Mouse (Mus musculus) thymus, postnatal 4 days (tissue): Measurements from ENCODE around the gene Polr3b.

Experiments used
- DNase-seq: peaks from one replicate; pipeline ENCODE4 v3.0.0; 2021

The Polr3b gene

DNA sequence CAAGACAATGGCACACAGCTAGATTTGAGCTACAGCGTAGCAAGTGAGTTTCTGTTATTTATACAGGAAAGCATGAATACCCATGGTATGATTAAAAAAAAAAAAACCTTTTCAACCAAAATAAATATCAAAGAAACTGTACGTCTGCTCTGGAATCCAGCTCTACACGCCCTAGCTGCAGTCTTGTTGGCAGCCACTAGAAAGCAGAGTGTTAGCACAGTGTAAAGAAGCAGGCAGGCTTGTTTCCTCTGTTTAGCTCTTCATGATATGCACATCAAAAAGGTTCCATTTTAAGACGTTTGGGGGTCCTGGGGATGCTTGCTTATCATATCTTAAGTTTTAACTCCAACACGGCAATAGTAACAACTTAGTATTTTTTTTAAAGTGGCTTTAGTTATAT, 89.8 kb downstream of the Polr3b start:
- no peak for DNase-seq

DNA sequence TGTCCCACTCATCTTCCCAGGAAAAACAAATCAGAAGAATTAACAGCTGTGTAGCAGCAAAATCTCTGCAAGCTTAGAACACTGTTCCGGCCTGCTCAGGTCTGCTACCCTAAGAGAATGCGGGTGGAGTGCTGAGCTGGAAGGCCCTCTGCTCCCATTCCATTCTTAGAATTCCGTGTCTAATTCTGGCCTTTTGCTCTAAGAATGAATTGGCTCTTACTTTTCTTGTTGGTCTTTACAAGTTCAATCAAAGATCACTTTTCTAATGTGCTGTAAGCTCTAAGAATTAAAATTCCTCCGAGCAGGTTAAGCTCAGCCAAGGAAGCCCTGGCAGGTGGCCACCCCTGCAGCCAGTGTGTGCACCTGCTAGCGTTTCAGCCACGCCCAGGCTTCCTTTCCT, 90.4 kb downstream of the Polr3b start:
- DNase-seq = no peak

DNA sequence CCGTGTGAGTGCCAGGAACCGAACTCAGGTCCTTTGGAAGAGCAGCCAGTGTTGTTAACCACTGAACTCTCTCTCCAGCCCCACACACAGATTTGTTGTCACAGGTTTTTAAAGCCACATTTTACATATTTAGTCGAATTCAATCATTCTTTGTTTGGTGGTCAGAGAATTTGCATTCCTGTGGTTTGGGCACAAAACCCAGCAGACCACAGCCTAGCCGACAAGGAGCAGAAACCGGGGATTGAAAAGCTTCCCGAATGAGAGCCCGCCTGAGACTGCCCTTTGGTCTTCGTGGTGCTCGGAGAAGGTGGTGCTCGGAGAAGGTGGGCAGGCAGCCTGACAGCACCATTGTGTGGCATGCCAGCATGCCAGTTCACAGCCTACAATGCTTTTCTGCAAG, 91.0 kb downstream of the Polr3b start:
- DNase-seq = no peak

DNA sequence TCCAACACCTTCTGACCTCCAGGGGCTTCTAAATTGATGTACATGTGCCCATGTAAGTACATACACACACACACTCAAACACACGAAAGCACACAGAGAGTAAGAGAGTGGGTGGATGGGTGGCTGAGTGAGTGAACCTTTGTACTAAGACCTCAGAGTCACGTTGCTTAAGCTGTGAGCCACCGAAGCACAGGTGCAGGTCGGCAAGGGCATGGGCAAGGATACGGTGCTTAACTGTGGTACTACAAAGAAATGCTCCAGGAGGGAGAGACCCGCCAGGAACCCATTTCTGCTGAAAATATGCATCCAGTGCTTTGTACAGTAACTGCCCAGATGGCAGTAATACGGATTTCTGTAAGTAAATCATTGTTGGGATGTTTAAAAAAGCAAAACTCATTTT, 93.5 kb downstream of the Polr3b start:
- DNase-seq = no peak

DNA sequence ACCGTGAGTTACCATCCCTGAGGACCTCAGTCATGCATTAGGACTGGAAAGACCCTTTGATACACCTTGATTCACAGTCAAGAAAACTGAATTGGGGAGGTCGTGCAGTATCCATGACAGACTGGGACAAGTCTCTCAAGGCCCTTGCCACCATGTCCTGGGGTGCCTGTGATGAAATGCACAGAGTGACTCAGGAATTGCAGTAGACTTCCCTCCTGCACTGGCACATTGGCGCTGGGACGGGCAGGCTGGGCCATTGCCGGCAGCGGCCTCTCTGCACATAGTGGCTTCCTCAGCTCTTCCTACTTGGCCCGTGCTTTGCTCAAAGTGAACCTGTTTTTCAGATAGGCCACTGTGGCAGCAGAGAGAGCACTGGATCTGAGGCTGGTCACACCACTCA, 94.5 kb downstream of the Polr3b start:
- DNase-seq = no peak

DNA sequence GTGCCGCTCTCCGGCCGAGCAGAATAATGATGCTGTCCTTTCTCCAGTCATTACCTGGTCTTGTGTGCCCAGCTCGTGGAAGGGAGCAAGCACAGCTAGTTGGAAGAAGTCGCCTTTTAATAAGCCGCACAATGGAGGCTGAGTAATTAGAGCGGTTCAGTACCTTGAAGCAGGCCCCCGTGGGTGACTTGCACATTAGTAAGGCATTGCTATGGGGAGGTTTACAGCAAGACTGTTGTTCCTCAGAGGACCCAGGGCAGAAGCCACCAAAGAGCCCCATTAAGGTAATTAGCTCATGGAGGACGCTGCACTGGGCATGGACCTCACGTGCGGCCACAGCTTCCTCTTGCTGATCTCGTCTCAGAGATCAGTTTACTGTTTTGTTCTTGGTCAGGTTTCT, 100.6 kb downstream of the Polr3b start:
- no peak for DNase-seq

DNA sequence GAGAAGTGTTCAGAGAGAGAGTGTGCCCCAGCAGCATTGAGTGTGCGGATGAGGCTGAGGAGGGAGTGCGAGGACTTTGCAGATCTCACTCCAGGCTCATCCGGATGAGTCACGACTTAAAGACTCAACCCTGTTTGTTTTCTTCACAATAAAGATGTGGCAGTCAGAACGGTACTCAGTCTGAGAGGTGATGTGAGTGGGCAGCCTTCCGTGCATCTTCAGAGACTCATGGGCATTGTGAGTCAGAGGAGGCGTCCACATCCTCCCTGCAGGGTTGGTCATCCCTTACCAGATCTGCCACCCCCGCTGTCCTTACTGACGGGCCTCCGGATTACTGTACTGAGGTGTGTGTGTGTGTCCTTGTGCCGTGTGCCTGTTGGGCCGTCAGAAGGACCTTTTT, 104.9 kb downstream of the Polr3b start:
- no peak for DNase-seq

DNA sequence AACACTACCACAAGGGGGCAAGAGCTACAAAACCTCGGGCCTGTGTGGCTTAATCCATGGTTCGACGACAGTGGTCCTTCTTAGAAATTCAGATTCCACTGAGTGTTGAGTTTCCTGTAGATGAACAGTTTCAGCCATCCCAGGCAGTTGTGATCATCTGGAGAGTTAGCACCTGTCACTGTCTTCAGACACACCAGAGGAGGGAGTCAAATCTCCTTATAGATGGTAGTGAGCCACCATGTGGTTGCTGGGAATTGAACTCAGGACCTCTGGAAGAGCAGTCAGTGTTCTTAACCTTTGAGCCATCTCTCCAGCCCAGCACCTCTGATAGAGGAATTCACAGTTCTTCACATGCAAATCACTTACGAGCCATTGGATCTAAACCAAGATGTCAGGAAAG, 105.7 kb downstream of the Polr3b start:
- no peak for DNase-seq

DNA sequence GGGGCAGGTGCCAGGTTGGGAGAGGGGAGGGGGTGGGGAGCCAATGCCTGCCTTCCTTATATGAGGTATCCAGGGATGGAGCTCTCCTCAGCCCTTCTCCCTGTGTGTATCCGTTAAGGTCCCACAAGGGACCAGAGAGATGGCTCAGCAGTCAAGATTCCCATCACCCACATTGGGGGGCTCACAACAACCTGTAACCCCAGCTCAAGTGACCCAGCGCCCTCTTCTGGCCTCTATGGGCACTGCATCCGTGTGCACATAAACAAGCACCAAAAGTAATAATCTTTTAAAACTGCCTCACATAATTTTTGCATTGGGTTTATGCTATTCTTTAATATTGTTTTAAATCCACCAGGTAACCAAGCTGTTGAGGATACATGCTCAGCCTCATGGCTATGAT, 108.0 kb downstream of the Polr3b start:
- no peak for DNase-seq

DNA sequence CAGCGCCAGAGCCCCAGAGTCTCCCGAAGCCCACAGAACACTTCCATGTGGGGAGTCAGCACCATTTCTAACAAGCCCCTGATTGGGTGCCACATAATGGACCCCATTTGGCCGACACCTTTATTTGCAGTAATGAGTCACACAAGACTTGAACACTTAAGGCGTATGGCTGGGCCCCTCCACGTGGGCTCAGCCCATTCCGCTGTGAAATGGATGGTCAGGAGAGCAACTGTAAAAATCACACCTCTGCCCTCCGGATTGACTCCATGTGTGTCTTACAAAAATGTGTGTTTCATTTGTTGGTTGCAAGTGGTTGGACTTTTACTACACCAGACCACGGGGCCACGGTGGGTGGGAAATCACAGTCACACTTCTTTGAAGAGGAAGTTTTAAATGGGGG, 108.9 kb downstream of the Polr3b start:
- DNase-seq = no peak

DNA sequence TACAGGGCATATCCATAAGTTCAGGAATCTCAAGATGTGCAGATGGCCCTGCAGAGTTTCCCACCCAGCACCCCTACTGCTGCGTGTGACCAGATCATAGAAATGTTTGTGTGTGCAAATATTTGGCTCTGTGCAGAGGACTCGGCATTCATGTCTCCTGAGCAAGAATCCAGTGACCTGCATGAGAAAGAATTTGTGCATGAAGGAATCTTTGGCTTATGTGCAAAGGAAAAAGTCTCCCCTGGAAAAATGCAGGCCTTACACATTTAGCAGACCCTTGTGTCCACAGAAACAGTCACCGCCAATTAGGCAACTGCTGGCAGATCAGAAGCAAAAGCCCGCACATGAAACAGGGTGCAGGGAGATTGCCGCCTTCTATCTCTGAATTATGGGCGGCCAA, 111.4 kb downstream of the Polr3b start:
- DNase-seq = no peak

DNA sequence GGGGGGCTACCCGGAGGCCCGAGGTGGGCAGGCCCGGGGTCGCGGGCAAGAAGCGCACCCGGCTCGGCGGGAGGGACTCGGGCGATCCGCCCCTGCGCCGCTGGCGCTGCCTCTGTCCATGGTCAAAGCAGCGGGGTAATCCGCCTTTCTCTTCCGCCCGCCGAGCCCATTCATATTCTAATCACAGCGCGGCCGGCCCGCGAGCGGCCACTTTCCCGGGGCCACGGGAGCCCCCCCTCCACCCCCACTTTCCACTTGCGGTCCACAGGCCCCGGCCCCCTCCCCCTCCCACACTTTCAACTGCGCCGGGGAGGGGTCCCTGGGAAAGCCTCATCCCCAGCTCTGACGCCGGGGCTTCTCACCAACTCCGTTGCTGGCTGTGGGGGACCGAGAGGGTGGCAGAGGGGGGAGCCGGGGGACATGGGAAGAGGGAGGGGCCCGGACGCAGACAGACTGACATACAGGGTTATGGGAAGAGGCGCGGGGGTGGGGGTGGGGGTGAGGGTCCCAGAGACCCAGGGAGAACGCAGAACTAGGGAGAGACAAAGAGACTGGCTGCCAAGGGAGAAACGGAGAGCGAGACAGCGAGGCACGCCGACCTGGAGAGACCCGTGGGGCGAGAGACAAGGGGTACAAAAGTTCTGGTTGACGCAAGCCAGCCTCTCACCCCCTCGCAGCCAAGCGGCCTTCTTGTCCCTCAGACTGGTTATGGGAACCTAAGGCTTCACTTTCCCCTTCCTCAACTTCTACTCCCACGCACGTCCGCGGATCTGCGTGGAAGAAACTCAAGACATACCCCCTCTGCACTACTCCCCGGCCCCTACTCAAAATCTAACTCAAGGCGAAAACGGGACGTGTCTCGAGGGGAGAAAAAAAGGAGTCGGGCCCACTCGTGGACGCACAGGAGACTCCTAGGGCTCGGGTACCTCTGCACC, 133.0 kb downstream of the Polr3b start:
- no peak for DNase-seq

DNA sequence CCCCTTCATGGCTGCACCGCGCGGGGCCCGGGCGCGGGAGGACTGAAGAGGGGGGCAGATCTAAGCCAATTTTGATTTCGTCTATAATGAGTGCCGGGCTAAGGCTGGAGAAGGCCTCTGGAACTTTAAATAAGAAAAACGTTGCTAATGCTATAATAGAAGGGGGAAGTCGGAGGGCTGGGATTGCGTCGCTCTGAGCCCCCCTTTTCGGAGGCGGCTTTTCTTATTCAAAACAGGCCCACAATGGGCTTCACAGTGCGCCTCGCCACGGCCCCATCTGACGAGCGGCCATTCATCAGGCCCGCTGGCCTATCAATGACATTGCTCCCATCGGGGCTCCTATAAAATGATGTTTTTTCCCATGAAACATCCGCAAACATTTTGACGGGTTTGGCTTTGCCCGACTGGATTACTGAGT, 133.7 kb downstream of the Polr3b start, which contains the start of gene Rfx4:
TSS of gene Rfx4 (plus strand) at position 277 of the 418 bp plus-strand sequence.
- DNase-seq = no peak

DNA sequence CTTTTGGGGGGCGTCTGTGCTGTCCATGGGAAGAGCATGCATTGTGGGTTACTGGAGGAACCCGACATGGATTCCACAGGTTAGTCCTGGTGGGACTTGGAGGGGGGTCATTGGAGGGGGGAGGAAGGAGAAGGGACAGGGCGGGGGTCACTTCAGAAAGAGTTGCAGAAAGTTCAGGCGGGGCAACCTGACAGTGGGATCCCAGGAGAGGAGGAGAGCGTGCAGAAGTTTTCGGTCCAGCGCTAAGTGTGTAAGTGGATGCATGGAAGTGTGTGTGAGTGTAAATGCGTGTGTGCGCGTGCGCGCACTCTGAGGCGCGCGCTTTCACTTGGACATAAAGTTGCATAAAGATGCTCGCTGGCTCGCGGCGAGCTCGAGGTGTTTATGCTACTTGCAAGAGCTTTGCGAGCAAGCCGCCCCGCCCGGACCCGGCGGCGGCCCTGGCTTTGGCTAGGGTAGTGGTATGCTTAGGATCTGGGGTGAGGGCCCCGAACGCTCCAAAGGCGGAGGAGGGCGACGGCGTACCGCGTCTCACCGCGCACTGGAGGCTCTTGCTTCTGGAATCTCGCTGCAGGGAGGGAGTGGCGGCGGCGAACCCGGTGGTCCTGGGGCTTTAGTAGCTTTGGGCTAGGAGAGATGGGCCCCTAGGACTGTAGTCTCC, 134.5 kb downstream of the Polr3b start:
- peak; percentile 36 for DNase-seq

DNA sequence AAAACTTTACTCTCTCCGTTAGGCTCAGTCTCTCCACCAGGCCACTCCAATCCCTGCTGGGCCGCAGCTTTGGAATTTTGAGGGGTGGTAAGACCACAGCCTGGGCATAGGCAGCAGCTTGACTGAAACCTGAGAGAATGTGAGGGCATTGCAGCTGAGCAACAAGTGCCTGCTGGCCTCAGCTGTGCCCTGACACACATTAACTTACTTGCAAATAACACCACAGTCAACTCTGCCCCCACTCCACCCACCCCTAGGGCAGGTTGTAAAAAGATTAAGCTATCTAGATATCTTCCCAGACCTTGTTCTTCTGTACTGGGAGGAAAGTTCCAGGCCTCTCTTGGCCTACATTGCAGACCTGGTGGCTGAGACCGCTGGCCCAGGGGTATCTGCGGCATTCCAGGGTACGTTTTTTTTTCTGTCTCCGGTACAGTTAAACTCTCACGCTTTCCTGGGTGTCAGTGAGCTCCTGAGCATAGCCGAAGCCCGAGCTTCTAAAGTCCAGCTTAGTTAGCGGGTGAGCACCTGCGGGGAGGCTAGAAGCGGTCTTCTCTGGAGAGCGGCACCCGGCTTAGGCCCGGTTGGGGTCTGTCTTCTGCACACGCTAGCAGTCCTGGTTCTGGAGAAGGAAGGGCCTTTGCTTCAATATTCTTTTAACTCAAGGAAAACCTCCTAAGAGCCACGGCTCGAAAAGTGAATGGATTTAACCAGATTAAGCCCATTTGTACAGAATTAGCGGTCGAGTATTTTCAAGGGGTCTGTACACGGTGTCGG, 135.5 kb downstream of the Polr3b start:
- no peak for DNase-seq

DNA sequence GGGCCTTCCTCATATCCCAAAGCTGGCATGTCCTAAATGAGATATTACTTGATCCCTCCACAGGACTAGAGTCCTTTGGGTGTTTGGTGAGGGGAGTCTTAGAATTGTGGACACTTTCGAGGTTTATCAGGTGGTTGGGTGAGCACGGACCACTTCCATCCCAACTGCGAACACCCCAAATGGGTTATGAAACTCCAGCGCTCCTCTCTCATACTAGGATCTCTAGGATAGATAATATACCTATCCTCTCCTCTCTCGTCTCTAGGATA, 136.0 kb downstream of the Polr3b start:
- DNase-seq = no peak

DNA sequence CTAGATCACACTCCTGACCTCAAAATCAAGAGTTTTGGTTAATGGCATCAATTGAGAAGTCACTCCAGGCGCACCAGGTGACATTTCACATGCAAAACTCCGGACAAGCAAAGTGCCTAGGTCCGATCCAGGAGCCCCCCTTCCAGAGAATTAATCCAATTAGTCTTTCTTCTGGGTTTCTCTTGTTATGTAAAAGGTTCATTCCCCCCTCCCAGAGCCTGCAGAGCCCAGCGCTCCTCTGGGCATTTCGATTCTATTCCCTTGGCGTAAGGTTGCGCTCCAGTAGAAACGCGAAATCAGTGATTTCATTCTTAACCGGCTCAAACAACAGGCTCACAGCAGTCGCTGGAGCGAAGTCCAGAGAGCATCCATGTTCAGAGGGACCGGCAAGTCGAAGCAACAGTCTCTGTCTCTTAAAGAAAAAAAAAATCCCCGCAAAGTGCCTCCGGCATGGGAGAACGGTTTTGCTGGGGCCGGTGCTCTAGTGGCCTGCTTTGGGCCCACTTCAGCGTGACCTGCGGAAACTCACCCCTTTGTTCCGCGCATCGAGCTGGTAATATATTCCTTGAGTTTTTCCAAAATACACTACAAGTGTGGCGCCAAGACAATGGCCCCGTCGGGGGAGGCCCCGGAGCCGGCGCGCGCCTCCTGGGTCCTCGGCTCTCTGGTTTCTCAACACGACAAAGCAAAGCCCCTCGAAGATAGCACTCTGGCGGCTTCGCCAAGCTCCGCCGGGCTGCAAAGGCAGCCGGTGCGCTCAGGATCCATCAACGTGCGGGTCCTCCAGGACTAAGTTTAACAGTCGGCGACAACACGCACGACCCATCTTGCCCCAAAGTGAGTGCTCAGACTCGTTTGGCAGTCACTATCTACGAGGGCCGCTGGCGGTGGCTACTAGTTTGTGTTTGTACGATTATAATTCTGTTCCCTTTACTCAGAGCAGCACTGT, 136.7 kb downstream of the Polr3b start:
- DNase-seq = peak; percentile 18

DNA sequence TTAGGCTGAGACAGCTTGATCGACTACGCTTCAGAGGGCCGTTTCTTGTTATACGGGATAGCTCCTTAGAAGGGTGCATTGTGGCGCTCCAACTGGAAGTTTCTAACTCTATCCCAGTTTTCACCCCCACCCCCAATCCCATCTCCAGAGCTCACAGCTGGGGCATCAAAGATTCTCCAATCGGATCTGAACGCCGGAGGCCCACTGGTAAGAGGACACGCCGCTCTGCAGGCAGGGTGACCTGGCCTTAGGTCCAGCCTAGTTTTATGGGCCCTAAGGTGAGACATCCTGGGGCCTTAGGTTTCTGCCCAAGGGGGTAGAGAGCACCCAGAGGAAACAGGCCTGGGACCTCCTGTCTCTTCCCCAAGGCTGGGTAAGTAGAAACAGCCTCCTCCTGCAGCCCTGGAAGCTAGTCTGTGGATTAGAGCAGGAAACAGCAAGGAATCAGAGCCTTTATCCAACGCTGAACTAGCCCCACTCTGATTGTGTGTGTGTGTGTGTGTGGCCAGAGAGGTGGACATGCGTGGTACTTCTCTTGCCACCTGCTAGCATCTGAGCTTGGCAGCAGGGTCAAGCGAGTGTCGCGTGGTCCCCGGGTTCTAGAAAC, 137.5 kb downstream of the Polr3b start:
- DNase-seq = no peak

DNA sequence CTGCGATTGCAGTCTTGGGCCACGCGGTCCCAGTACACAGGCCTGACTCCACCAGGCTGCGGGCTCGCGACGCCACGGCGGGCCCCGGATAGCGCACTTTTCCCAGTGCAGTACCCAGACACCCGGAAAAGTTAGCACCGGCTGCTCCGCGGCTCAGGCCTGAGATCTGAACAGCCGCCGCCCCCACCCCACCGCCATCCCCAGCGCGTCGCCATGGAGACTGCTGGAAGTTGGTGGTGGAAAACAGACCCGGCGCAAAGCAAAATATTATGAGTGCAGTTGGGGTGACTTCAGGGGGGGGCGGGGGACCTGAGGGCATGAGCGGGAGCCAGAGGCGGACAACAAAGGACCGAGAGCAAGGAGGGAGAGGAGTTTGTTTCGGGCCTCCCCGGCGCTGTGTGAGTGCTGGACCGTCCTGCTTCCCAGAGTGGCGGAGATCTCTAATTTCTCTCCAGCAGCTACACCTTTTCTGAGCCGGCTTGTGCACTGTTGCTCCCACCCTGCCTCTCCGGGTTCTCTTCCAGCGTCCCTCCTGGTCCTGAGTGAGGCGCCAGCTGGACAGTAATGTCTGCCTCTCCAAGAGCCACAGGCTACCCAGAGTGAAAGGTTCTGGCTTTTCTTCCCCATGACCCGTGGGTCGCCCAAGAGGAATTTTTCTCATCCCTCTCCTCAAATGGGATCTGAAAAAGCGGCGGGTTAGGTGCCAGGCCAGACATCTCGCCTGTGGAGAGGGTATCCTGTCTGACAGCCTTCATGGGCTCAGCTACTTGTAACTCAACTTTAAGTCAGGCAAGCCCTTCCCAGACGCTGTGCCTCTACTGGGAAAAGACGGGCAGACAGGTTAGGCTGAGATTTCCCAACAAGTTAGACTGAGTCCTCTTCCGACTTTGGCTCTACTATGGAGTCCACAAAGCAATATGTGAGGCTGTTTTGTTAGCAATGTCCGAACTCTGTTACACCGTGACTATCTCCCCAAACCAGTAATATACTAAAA, 138.3 kb downstream of the Polr3b start:
- no peak for DNase-seq

DNA sequence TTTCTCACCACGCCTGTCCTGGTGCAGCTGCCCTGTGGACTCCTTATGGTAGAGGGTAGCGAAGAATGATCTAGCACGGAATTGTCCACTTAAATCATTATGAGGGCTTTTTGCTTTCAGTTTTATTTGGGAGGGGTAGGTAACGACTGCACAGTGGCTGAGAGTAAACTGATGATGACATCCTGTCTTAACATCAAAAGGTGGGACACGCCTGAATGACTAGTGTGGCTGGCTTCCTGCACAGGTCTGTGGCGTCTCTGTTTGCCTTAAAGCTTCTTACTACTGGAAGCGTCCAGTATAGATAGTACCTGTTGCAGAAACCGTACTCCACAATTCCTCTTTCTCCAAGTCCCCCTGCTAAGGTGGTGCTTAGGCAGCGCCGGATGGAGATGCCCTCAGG, 146.7 kb downstream of the Polr3b start:
- DNase-seq = no peak
